Mouse (Mus musculus): ENCODE data around the gene Fbxo40. TPM values are rescaled to one million over a fixed set of nuclear protein-coding genes. Genes with fewer than 3 reads are reported as not detected.

Gene Fbxo40
- total RNA-seq (2021): 100 to 1,000 TPM; 258 to 380 TPM
- long read RNA-seq, experiment 1, full-length matches to known transcripts: 231 of 282 reads
- long read RNA-seq, experiment 1, partial matches to known transcripts: 0 of 282 reads
- long read RNA-seq, experiment 1, other reads (novel, unspliced or antisense): 51 of 282 reads
- long read RNA-seq, experiment 2, full-length matches to known transcripts: 294 of 400 reads
- long read RNA-seq, experiment 2, partial matches to known transcripts: 3 of 400 reads
- long read RNA-seq, experiment 2, other reads (novel, unspliced or antisense): 103 of 400 reads

- peak; percentile 80 for DNase-seq
- TF ChIP-seq CTCF (IDR thresholded peaks at IDR 0.05): no peak
- intact Hi-C loops (cut with DNase I): loop anchor here (2.0 kb wide), 1 partner anchor 45 kb away; no protein-coding TSS in a partner anchor
- peak within 1 kb of the TSS; percentile 71 for H3K4me3 ChIP-seq
- H3K27ac ChIP-seq: peak within 1 kb of the TSS; percentile 93
Measured at GRCm38 (mm10) chr16:36989999-36990625, at the start of gene Fbxo40. Gene Fbxo40, minus strand, starts transcription at chr16:36990467.

DNA sequence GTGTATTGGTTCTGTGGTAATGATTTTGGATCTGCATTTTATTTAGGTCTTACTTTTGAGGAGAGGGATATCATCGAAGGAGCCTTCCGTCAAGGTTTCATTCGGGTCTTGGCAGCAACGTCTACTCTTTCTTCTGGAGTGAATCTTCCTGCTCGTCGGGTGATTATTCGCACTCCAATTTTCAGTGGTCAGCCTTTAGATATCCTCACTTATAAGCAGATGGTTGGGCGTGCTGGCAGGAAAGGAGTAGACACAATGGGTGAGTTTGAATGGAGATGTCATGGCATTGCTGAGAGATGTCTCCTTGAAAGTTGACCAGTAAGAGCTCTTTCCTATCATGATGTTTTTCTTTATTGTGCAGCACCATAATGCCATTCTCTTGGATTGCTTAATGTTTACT lies 44.5 kb upstream of the Fbxo40 start:
- no peak for TF ChIP-seq CTCF (IDR thresholded peaks at IDR 0.05)
- no peak overlapping the region for H3K27ac ChIP-seq
- no peak overlapping the region for H3K4me3 ChIP-seq
- intact Hi-C loops (cut with DNase I): no loop called here
- no peak for DNase-seq

DNA sequence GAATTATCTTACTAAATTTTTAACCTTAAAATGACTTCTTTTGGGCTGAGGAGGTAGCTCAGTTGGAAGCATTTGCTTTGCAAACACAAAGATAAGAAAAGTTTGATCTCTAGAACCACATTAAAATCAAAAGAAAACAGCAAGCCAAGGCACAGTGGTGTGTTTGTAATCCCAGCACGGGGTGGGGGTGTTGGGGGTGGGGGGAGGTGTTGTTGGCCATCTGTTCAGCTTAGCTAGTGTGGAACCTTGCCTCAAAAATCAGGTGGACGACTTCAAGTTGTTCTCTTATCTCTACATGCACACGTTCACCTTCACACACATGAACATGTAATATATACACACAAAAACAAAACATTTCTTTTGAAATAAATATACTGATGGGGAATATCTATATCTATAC lies 41.7 kb upstream of the Fbxo40 start:
- intact Hi-C loops (cut with DNase I): no loop called here
- Histone ChIP-seq H3K4me3 (no peak overlapping the region), H3K27ac (no peak overlapping the region)
- no peak for TF ChIP-seq CTCF (IDR thresholded peaks at IDR 0.05)
- DNase-seq: no peak

- Histone ChIP-seq H3K27ac (no peak overlapping the region), H3K4me3 (no peak overlapping the region)
- intact Hi-C loops (cut with DNase I): no loop called here
- TF ChIP-seq CTCF (IDR thresholded peaks at IDR 0.05): no peak
- no peak for DNase-seq
Measured at GRCm38 (mm10) chr16:37027581-37027980, 37.3 kb upstream of the Fbxo40 start.

DNA sequence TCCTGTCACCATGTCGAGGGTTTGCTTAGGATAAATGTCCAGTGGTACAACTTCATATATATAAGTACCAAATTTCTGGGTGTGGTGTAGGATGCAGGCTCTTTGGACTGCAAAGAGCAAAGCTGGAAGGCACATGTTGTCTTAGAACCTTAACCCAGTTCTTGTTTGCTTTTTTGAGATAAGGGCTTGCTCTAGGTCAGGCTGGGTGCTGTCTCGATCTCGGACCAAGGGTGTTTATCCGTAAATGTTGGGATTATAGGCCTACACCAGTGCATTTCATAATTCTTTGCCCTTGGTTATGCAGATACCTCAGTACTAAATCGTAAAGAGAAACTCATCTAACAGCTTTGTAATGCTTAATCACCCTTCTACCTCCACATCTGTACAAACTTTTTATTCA lies 22.1 kb upstream of the Fbxo40 start:
- Histone ChIP-seq H3K27ac (no peak overlapping the region), H3K4me3 (peak overlapping the region; percentile 76)
- no peak for DNase-seq
- no peak for TF ChIP-seq CTCF (IDR thresholded peaks at IDR 0.05)
- intact Hi-C loops (cut with DNase I): loop anchor here (5.0 to 10.0 kb wide), 2 partner anchors 185 to 938 kb away; partner anchors contain the start of genes Ccdc58, Fam162a and Iqcb1

GRCm38 (mm10) chr16:37011922-37012289 lies 21.6 kb upstream of the Fbxo40 start:
- intact Hi-C loops (cut with DNase I): loop anchor here (2.0 to 10.0 kb wide), 3 partner anchors 137 to 937 kb away; partner anchors contain the start of genes Ccdc58, Eaf2, Fam162a and Golgb1
- TF ChIP-seq CTCF (IDR thresholded peaks at IDR 0.05): no peak
- DNase-seq: peak; percentile 51
- H3K27ac ChIP-seq: no peak overlapping the region
- H3K4me3 ChIP-seq: peak overlapping the region; percentile 76

- TF ChIP-seq CTCF (IDR thresholded peaks at IDR 0.05): peak; percentile 7; the same call in 1 of the 2 replicates
- peak within 1 kb of the TSS; percentile 76 for H3K4me3 ChIP-seq
- intact Hi-C loops (cut with DNase I): loop anchor here (2.0 to 10.0 kb wide), 3 partner anchors 136 to 936 kb away; partner anchors contain the start of genes Ccdc58, Eaf2, Fam162a and Golgb1
- DNase-seq: peak; percentile 95
- peak within 1 kb of the TSS; percentile 90 for H3K27ac ChIP-seq
Measured at GRCm38 (mm10) chr16:37011061-37011921, 21.0 kb upstream of the Fbxo40 start, which contains the start of gene Polq. Gene Polq, plus strand, starts transcription at chr16:37011786.

DNA sequence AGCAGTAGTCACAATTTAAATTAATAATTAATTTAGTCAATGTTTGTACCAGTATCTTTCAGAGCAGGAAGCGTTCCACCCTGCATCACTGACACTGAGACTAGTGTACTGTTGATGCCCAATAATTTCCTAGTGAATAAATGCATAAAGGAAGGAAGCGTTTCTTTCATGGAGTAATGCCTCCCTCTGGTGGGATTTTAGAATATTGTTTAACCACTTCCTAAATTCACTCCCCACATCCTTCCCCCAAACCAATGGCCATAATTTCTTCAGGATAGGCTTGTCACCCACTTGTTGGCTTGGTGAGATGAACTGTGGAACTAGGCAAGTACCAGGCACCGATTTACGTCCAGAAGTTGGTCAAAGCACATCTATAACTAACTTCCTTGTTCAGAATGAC lies 20.1 kb upstream of the Fbxo40 start:
- intact Hi-C loops (cut with DNase I): loop anchor here (2.0 to 10.0 kb wide), 3 partner anchors 136 to 936 kb away; partner anchors contain the start of genes Ccdc58, Eaf2, Fam162a and Golgb1
- H3K27ac ChIP-seq: peak overlapping the region; percentile 90

DNA sequence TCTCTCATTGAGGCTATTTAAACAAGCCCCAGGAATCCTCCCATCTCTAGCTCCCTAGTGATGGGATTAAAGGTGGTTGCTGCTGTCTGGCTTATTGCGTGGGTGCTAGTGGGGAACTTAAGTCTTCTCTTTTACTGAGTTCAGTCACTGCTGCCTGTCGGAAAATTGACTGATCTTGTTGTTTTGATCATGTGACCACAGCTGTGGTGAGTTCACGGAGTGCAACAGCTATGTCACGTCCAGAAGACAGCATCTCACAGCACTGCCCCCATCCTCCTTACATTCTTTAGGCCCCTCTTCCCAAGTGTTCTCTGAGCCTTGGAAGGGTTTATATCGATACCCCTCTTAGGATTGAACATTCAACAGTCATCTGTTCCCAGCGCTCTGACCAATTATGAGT lies 19.0 kb upstream of the Fbxo40 start:
- Histone ChIP-seq H3K4me3 (no peak overlapping the region), H3K27ac (peak overlapping the region; percentile 90; the same call in 1 of the 2 replicates)
- no peak for DNase-seq
- intact Hi-C loops (cut with DNase I): loop anchor here (2.0 to 5.0 kb wide), 2 partner anchors 122 to 536 kb away; no protein-coding TSS in a partner anchor
- TF ChIP-seq CTCF (IDR thresholded peaks at IDR 0.05): no peak

More for the DNA sequence above, 20.1 kb upstream of the Fbxo40 start:
- DNase-seq: no peak
- peak; percentile 74 for TF ChIP-seq CTCF (IDR thresholded peaks at IDR 0.05)
- H3K4me3 ChIP-seq: no peak overlapping the region

- intact Hi-C loops (cut with DNase I): no loop called here
- no peak for DNase-seq
- no peak for TF ChIP-seq CTCF (IDR thresholded peaks at IDR 0.05)
- Histone ChIP-seq H3K27ac (no peak overlapping the region), H3K4me3 (no peak overlapping the region)
Measured at GRCm38 (mm10) chr16:36999366-36999972, 9.2 kb upstream of the Fbxo40 start.

DNA sequence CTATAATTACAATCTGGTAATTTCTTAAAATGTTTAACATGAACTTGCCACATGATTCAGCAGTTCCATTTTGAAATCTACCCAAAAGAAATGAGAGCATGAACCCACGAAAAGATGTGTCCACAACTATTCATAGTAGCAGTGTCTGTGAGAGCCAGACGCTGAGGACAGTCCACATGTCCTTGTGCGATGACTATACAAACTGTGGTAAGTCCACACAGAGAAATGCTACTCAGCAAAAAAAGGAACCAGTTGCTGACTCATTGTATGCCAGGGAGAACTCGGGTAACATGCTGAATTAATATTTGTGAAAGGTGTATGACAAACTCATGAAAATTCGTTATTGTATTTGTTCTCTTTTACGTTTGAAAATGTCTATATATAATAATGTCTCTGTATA lies 7.4 kb upstream of the Fbxo40 start:
- DNase-seq: no peak
- peak overlapping the region; percentile 63 for H3K27ac ChIP-seq
- H3K4me3 ChIP-seq: no peak overlapping the region
- no peak for TF ChIP-seq CTCF (IDR thresholded peaks at IDR 0.05)
- intact Hi-C loops (cut with DNase I): no loop called here

GRCm38 (mm10) chr16:36989493-36989892 lies 774 bp downstream of the Fbxo40 start:
- intact Hi-C loops (cut with DNase I): loop anchor here (2.0 kb wide), 1 partner anchor 45 kb away; no protein-coding TSS in a partner anchor
- DNase-seq: peak; percentile 73
- no peak for TF ChIP-seq CTCF (IDR thresholded peaks at IDR 0.05)
- H3K27ac ChIP-seq: peak overlapping the region; percentile 93
- peak overlapping the region; percentile 71 for H3K4me3 ChIP-seq

All from gastrocnemius, adult 2 months (tissue).